Mouse (Mus musculus) hindbrain, embryonic 10.5 days (tissue): ENCODE measurements around the gene Ccdc163. TPM values are rescaled to one million over a fixed set of nuclear protein-coding genes. Genes with fewer than 3 reads are reported as not detected.

ENCODE experiments used
- DNase-seq: peaks from one replicate; pipeline ENCODE4 v3.0.0-alpha.2; 2017; ENCODE audit warnings: low spot score
- H3K27ac ChIP-seq: fragments of 300-500 bp; sonication (generic); 2 replicates; pipeline ENCODE4 v1.5.1; 2016; ENCODE audit warnings: mild to moderate bottlenecking, moderate library complexity
- H3K27me3 ChIP-seq: fragments of 300-500 bp; sonication (generic); 2 replicates; pipeline ENCODE4 v1.6.1; 2016; ENCODE audit warnings: mild to moderate bottlenecking; ENCODE audit not compliant: poor library complexity, insufficient read depth, severe bottlenecking
- H3K36me3 ChIP-seq: fragments of 300-500 bp; sonication (generic); 2 replicates; pipeline ENCODE4 v1.6.1; 2016; ENCODE audit warnings: mild to moderate bottlenecking, moderate library complexity
- H3K4me1 ChIP-seq: fragments of 300-500 bp; sonication (generic); replicated peaks from 2 replicates; pipeline ENCODE4 v1.6.1; 2016; ENCODE audit warnings: mild to moderate bottlenecking
- H3K4me3 ChIP-seq: fragments of 300-500 bp; sonication (generic); 2 replicates; pipeline ENCODE4 v1.5.1; 2016; ENCODE audit warnings: mild to moderate bottlenecking, moderate library complexity
- H3K9me3 ChIP-seq: fragments of 300-500 bp; sonication (generic); 2 replicates; pipeline ENCODE4 v1.6.1; 2016; ENCODE audit warnings: mild to moderate bottlenecking, moderate library complexity
- WGBS: fragments of 180-500 bp; shearing (Covaris S2); methylation state at CpG from one replicate; pipeline ENCODE4 v1.1.7; 2016; 5-methylcytosine and 5-hydroxymethylcytosine counted together
- polyA plus RNA-seq: library from polyadenylated mRNA; unstranded; fragments of >200 nt; fragmentation: Nextera tagmentation; extraction: Ambion mirVana; gene quantifications from 2 replicates; pipeline ENCODE4 v1.2.1, GENCODE M21; 2016

The Ccdc163 gene
- polyA plus RNA-seq, 1 experiment from 2014 or later, result 33.1 TPM

DNA sequence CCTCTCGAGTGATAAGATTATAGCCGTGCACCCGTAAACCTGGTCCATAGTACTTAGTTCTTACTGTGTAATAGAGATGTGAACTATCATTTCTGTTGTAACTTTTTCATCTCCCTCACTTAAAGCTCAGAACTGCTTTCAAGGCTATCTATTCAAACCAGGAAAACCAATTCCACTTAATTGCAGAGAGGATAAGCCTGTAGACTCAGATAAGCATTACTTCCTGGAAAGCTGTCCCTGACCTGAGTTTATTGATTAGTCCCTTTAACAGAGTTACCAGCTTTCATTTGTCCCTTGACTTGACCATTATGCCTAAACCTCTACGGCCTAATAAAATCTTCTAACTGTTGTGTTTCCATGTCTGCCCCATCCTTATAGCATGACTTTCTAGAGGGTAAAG is 24.4 kb upstream of the Ccdc163 start:
- Histone ChIP-seq H3K9me3 (no peaks in the 10 kb centered on the region), H3K27ac (no peak overlapping the region), H3K36me3 (peaks cover 18% of the 10 kb centered on the region), H3K4me3 (no peak overlapping the region), H3K27me3 (no peaks in the 10 kb centered on the region), H3K4me1 (peaks cover 22% of the 10 kb centered on the region)
- 92% methylated on average over 4 of the region's 4 CpGs for WGBS
- no peak for DNase-seq

DNA sequence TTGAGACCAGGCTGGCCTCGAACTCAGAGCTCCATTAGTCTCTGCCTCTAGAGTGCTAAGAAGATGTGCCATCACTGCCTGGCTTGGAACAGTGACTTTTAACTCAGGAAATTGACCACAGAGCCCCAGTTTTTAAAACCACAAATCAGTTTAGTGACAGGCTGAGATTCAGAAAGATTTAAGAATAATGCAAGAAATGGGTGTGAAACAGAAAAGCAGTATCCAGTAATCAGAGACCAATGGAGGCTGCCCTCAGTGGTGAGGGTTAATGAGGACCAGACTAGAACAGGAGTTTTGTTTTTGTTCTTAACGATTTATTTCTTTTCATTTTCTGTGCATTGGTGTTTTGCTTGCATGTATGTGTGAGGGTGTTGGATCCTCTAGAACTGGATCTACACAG is 23.6 kb upstream of the Ccdc163 start:
- 78% methylated on average over 2 of the region's 2 CpGs for WGBS
- no peaks in the 10 kb centered on the region for H3K9me3 ChIP-seq
- H3K4me3 ChIP-seq, result peak overlapping the region; percentile 80
- no peak for DNase-seq
- H3K27me3 ChIP-seq, result no peaks in the 10 kb centered on the region
- H3K27ac ChIP-seq, result peak overlapping the region; percentile 97
- peaks cover 26% of the 10 kb centered on the region for H3K36me3 ChIP-seq
- peaks cover 22% of the 10 kb centered on the region for H3K4me1 ChIP-seq

DNA sequence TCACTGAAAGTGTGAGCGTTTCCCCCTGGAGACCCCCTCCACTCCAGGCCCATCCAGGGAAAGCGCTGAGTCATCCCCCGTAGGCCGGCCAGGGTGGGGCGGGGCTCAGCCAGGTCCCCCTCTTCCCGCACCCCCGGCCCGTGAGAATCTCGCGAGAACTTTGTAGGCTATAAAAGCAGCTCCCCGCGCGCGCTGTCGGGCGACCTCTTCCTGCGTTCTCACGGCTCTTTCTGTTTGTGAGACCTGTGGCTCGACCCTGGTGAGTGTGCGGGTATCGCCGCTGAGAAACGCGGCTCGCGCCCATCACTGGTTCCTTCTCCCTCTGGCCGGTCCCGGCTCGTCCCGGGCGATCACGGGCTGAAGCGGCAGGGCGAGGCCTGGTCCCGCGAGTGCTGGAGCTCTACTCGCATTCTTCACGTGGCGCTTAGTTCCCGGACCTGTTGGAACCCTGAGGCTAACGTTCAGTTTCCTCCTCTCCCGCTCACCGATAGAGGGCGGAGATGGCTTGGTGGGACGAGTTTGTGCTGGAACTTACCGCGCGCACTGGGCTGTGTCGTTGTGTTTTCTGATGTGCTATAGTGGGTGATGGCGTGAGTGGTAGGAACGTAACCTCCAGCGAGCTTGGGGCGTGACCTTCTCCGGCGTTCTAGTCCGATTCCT is 22.8 kb upstream of the Ccdc163 start, which contains the start of gene Prdx1:
Prdx1 (plus strand) TSS at position 143 of the 660 bp plus-strand sequence.
- peak; percentile 97 for DNase-seq
- Histone ChIP-seq H3K36me3 (peaks cover 34% of the 10 kb centered on the region), H3K27me3 (no peaks in the 10 kb centered on the region), H3K4me3 (peak within 1 kb of the TSS; percentile 80), H3K4me1 (peaks cover 22% of the 10 kb centered on the region), H3K27ac (peak within 1 kb of the TSS; percentile 97), H3K9me3 (no peaks in the 10 kb centered on the region)
- under 1% methylated on average over 56 of the region's 56 CpGs for WGBS

DNA sequence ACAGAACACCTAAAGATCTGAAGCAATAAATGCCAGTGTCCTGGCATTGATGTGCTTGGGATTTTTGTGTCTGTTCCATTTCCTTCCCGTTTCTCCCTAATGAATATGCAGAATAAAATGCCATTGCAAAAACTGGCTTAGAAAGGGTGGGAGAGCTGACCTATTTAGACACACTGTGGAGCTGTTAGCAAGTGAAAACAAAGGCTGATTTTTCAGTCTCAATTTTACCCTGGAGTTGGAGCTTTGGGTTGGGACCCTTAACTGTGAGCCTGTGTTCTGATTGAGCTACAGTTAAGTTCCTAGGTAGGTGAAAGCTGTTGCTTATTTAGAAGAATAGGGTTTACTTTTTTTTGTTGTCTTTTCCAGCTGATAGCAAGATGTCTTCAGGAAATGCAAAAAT is 21.3 kb upstream of the Ccdc163 start:
- no peaks in the 10 kb centered on the region for H3K27me3 ChIP-seq
- peaks cover 49% of the 10 kb centered on the region for H3K36me3 ChIP-seq
- no peak overlapping the region for H3K27ac ChIP-seq
- DNase-seq, result no peak
- peak overlapping the region; percentile 80 for H3K4me3 ChIP-seq
- no peaks in the 10 kb centered on the region for H3K9me3 ChIP-seq
- WGBS, result 41% methylated on average over 1 of the region's 1 CpGs
- peaks cover 22% of the 10 kb centered on the region for H3K4me1 ChIP-seq

DNA sequence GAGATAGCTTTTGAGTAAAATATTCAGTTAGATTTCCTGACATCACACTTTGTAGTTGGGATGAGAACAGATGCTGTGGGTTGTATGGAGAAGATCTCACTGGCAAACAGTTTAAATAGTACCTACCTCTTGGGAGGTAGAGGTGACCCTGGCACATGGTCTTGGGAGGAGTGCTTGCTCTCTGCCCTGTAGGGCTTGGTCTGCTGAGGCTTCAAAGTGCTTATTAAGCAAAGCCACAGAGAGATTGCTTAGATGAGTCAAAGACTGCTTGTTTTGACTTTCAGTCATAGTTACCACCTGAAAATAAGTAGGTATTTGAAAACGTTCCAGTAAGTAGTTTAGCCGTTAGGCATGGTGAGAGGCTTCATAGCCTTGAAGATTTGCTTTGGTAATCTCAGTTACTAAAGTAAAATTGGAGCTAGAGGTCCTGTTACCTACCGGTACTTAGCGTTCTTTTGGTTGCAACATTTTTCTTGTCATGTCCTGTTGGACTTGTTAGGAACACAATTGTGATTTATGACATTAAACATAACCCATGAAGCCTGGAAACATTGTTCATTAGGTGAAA is 18.9 kb upstream of the Ccdc163 start:
- Histone ChIP-seq H3K27me3 (no peaks in the 10 kb centered on the region), H3K4me1 (peaks cover 22% of the 10 kb centered on the region), H3K27ac (no peak overlapping the region), H3K9me3 (no peaks in the 10 kb centered on the region), H3K4me3 (no peak overlapping the region), H3K36me3 (peaks cover 73% of the 10 kb centered on the region)
- whole genome bisulfite sequencing, result 95% methylated on average over 4 of the region's 4 CpGs
- no peak for DNase-seq

DNA sequence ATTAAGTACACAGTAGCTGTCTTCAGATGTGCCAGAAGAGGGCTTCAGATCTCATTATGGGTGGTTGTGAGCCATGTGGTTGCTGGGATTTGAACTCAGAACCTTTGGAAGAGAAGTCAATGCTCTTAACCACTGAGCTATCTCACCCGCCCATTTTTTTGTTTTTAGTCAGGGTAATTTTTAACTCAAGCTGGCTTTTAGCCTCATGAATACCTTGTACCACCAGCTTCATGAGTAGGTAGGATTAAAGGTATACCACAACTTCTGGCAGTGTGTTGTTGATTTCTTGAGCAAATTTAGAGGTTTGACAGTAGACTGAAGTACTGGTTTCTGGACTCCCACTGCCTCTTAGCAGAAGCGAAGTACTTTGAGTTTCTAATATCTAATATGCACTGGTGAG is 16.2 kb upstream of the Ccdc163 start:
- WGBS, result 91% methylated on average over 2 of the region's 2 CpGs
- DNase-seq, result no peak
- Histone ChIP-seq H3K9me3 (no peaks in the 10 kb centered on the region), H3K4me1 (peaks cover 2% of the 10 kb centered on the region), H3K27ac (no peak overlapping the region), H3K27me3 (no peaks in the 10 kb centered on the region), H3K36me3 (peaks cover 100% of the 10 kb centered on the region), H3K4me3 (no peak overlapping the region)

DNA sequence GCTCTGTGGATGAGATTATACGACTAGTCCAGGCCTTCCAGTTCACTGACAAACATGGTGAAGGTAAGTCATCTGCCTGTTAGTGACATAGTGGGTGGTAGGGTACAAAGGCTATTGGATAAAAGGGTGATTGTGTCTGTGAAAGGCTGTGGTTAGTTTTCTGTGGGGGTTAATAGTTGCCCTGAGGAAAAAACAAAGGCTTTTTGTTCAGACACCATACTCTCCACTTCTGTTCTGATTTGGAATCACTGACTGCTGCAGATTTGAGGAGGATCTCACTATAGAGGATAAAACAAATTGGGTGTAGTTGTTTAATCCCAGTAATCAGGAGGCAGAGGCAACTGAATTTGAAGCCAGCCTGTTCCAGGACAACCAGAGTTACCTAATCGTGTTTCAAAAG is 14.5 kb upstream of the Ccdc163 start:
- H3K36me3 ChIP-seq, result peaks cover 100% of the 10 kb centered on the region
- WGBS, result 84% methylated on average over 2 of the region's 2 CpGs
- DNase-seq, result no peak
- no peak overlapping the region for H3K27ac ChIP-seq
- no peaks in the 10 kb centered on the region for H3K9me3 ChIP-seq
- H3K4me3 ChIP-seq, result no peak overlapping the region
- H3K4me1 ChIP-seq, result no peaks in the 10 kb centered on the region
- no peaks in the 10 kb centered on the region for H3K27me3 ChIP-seq

DNA sequence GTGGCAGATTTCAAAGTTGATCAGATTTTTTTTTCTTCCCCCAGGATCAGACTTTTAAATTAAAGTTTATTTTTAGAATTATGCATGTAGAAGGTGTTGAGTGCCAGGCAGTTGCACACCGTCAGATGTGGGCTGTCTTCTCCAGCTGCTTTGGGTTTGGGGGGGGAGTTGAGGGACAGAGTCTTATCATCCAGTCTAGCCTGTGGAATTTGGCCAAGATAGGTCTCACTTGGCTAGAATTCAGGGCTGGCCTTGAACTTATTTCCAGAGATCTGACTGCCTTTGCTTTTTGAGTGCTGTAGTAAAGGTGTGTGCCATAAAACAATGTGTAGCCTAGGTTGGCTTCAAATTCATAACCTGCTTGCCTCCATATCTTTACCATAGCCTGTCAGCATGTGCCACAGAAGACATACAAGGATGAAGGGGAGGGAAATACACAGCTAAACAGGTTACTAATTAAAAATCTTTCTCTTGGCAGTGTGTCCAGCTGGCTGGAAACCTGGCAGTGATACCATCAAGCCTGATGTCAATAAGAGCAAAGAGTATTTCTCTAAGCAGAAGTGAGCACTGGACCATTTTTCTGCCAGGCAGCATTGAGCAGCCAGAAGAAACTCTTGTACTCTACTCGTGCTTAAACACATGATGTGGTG is 9.5 kb upstream of the Ccdc163 start:
- no peaks in the 10 kb centered on the region for H3K9me3 ChIP-seq
- 90% methylated on average over 2 of the region's 2 CpGs for WGBS
- peaks cover 91% of the 10 kb centered on the region for H3K36me3 ChIP-seq
- no peak for DNase-seq
- H3K27me3 ChIP-seq, result no peaks in the 10 kb centered on the region
- H3K4me1 ChIP-seq, result no peaks in the 10 kb centered on the region
- no peak overlapping the region for H3K27ac ChIP-seq
- no peak overlapping the region for H3K4me3 ChIP-seq

DNA sequence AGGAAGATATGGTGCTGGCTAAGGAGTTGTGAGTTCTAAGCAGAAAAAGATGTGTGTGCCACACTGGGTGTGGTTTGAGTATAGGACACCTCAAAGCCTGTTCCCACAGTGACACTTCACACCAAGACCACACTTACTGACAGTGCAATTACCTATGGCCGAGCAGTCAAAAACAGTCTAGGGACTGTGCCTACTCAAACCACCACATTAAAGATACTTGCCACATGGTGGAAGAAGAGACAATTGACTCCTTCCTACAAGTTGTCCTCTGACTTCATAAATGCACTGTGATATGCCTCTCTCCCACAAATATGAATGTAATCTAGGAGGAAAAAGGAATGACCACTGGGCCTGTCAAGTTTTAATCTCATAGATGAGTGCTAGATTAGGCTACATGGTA is 7.3 kb upstream of the Ccdc163 start:
- 90% methylated on average over 1 of the region's 1 CpGs for whole genome bisulfite sequencing
- H3K36me3 ChIP-seq, result peaks cover 81% of the 10 kb centered on the region

DNA sequence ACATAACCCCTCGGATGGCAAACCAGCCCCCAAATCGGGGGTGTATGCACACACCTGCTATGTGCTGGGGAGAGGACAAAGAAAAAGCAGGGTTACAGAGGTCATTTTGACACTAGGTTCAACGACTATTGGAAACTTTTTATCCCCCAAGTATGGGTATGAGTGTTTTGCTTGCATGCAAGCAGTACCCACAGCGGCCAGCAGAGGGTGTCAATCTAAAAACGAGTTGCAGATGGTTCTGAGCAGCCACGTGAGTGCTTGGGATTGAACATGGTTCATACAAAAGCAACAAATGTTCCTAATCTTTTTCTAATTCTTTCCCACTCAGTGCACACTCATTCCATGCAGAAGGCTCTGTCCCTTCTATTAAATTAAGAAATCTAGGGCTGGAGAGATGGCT is 4.5 kb upstream of the Ccdc163 start:
- WGBS, result 45% methylated on average over 6 of the region's 6 CpGs
- Histone ChIP-seq H3K27ac (no peak overlapping the region), H3K27me3 (no peaks in the 10 kb centered on the region), H3K4me3 (no peak overlapping the region), H3K36me3 (peaks cover 53% of the 10 kb centered on the region), H3K9me3 (no peaks in the 10 kb centered on the region), H3K4me1 (peaks cover 8% of the 10 kb centered on the region)
- DNase-seq, result peak; percentile 76

More for the DNA sequence above, 7.3 kb upstream of the Ccdc163 start:
- H3K27me3 ChIP-seq, result no peaks in the 10 kb centered on the region
- no peaks in the 10 kb centered on the region for H3K9me3 ChIP-seq
- no peak overlapping the region for H3K4me3 ChIP-seq
- no peaks in the 10 kb centered on the region for H3K4me1 ChIP-seq
- DNase-seq, result no peak
- H3K27ac ChIP-seq, result no peak overlapping the region

DNA sequence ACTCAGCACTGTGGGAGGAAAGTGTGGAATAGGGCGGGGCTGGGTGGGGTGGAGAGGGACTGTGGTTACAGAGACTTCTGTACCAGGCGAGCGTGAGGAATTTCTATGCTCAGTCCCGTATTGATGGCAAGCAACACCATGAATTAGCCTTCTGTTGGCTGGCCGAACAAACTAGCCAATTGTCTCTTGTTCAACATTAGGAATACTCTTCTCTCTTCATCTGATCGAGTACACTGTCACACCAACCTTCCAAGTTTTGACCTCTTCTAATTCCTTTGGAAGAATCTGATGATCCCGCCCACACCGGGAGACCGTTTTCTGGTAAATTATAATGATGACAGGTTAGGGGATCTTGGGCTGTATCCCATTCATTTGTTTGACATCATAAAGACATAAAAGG is 643 bp upstream of the Ccdc163 start:
- WGBS, result 30% methylated on average over 9 of the region's 9 CpGs
- Histone ChIP-seq H3K36me3 (peaks cover 26% of the 10 kb centered on the region), H3K4me3 (peak overlapping the region; percentile 67), H3K4me1 (peaks cover 20% of the 10 kb centered on the region), H3K9me3 (no peaks in the 10 kb centered on the region), H3K27ac (peak overlapping the region; percentile 88), H3K27me3 (no peaks in the 10 kb centered on the region)
- DNase-seq, result peak; percentile 5

DNA sequence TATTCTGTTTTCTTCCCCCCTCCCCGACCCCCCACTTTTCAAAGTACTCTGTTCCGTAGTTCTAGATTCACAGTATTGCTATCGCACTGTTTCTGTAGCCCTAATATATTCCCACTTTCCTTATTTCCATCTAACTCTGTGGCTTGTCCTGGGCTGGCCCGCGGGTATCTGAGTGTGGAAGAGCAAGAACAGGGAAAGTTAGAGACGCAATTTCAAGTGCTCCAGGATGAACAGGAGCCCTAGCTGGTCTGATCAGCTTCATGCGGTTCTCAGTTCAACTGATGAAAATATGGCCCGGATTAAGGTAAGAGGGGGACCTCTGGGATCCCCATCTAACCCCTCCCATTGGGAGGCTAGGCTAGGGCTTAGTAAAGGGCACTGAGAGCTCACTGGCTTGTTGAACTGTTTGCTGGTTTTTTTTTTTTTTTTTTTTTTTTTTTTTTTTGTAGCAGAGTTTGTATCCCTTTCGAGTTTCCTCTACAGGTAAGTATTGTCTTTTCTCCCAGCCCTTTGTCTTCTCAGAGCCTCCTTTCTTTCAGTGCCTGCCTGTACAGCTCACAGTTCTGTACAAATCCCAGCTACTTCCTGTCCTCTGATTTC is 582 bp downstream of the Ccdc163 start:
- peak overlapping the region; percentile 67 for H3K4me3 ChIP-seq
- no peaks in the 10 kb centered on the region for H3K27me3 ChIP-seq
- H3K4me1 ChIP-seq, result peaks cover 20% of the 10 kb centered on the region
- H3K27ac ChIP-seq, result peak overlapping the region; percentile 88
- WGBS, result 8% methylated on average over 9 of the region's 9 CpGs
- DNase-seq, result no peak
- peaks cover 21% of the 10 kb centered on the region for H3K36me3 ChIP-seq
- no peaks in the 10 kb centered on the region for H3K9me3 ChIP-seq

DNA sequence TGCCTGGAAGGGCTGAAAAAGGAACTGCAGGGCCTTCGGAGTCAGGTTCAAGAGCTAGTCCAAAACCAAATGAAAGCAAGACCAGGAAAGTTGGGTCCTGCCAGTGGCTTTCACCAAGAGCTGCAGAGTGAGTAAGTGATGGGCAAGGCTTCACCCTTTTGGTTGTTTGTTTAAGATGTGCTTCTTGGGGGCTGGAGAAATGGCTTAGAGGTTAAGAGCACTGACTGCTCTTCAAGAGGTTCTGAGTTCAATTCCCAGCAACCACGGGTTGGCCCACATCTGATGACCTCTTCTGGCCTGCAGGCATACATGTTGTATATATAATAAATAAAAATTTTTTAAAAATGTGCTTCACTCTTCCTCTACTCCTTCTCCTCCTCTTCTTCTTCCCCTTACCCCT is 1.8 kb downstream of the Ccdc163 start:
- Histone ChIP-seq H3K36me3 (peaks cover 17% of the 10 kb centered on the region), H3K9me3 (no peaks in the 10 kb centered on the region), H3K4me1 (peaks cover 20% of the 10 kb centered on the region), H3K27me3 (no peaks in the 10 kb centered on the region), H3K27ac (no peak overlapping the region), H3K4me3 (no peak overlapping the region)
- no peak for DNase-seq
- 95% methylated on average over 2 of the region's 2 CpGs for WGBS
